Mouse (Mus musculus): Measurements from ENCODE around the gene Actr2.

DNA sequence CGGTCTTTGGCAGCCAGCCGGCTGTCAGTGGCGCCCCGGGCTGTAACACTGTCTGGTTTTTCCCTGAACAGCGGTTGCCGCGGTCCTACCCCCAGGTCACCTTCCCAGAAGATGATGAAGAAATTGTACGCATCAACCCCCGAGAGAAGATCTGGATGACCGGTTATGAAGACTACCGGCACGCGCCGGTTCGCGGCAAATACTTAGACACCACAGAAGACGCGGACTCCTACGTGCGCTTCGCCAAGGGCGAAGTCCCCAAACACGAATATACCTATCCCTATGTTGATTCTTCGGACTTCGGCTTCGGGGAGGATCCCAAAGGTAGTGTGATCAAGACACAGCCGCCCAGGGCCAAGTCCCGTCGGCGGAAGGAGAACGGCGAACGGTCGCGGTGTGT is 92.0 kb downstream of the Actr2 start:
- TF ChIP-seq TCF3 (IDR thresholded peaks at IDR 0.05; ENCODE audit: insufficient read length, low read depth) (no peak), POLR2A (IDR thresholded peaks at IDR 0.05; ENCODE audit: insufficient read length, low read depth) (no peak), MYOD1 (IDR thresholded peaks at IDR 0.05; ENCODE audit: control insufficient read depth in 1 of 3, insufficient read length in 2 of 3, low read depth in 2 of 3) (no peak), MAX (IDR thresholded peaks at IDR 0.05; ENCODE audit: low read depth) (no peak), TCF12 (IDR thresholded peaks at IDR 0.05; ENCODE audit: insufficient read depth, poor library complexity, severe bottlenecking) (no peak), USF1 (IDR thresholded peaks at IDR 0.05; ENCODE audit: low read depth) (peak; percentile 1)

Measured in myocyte (in vitro differentiated cells).